Mouse (Mus musculus) thymus, adult 18-20 months (tissue): ENCODE results near the gene Oas1g.
"Not testable (repeated sequence)": the region's sequence is repeated elsewhere in the genome, so short reads cannot be mapped to it uniquely, and the experiment has no call there.

Experiments
- DNase-seq, 2 experiments: peaks; one replicate each; pipeline ENCODE4 v3.0.0; 2022; ENCODE audit warnings: mixed read lengths in 2 of 2

Oas1g gene

DNA sequence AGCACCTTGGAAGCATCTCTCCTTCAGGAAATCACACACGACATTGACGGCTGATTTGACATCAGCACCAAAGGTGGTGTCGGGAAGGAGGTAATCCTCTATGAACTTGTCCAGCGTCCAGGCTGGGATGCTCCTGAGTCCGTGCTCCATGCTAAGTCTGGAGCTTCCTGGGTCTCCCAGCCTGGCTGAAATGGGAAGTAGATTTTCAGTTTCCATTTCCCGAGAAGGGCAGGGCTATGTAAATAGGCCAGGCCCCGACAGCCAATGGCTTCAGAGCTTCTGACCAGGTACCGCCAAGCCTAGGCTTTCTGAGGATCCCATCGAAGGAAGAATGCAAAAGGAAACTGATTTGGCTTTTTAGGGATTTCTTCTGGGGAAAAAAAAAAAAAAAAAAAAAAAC is at the start of gene Oas1g:
TSS of gene Oas1g (minus strand) at position 201 of the 400 bp plus-strand sequence.
- not testable (repeated sequence) for DNase-seq

DNA sequence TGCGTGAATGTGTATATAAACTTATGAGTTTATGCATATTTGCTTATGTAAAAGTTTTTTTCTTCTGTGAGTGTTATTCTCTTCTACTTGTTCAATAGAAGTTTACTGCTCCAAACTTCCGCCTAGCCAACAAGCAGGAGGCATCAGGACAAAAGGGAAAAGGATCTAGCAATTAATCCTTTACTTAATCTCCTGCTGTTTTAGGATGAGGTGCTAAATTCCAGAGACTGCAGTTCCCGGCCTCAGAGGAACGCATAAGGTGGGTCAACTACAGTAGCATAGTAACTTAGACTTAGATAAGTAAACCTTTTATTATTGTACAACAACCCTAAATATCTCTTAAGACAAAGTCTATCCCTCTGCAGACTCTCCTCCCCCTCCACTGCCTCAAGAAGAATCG is 46.6 kb upstream of the Oas1g start:
- no peak for DNase-seq

DNA sequence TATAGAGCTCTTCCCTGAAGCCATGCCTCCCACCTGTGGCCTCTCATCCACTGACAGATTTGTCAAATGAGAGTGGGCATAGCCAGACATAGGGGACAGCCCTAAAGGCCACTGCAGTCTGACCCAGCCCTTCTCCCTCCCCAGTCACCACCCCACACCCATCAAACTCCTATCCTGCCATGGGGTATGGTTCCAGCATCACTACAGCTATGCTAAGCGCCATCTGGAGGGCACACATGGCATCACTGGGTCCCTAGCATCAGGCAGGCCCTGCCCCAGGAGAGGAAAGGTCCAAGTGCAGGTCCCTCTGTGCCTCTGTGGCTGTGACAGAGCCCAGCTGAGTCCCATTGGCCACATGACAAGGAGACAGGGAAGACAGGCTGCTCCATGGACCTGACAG is 39.6 kb upstream of the Oas1g start:
- no peak for DNase-seq

DNA sequence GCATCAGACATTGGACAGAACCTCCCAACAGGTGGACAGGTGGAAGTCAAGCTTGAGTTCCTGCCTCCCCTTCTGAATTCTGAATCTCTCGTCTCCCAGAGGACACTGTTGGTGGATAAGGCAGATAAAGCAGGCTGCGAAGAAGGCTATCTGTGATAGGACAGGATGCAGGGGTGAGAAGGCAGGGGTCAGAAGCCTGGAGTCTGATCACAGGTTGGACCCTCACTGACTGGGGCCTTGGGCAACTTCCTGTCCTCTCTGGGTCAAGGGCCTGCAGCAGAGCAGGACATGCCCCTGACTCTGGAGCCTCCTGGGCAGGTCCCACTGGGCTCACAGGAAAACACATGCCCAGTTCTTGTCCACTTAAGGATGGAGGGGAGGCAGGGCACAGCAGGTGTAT is 38.9 kb upstream of the Oas1g start:
- not testable (repeated sequence) for DNase-seq

- DNase-seq, result not testable (repeated sequence)
Observed at GRCm38 (mm10) chr5:120924520-120924919, 37.1 kb upstream of the Oas1g start.

- no peak for DNase-seq
Observed at GRCm38 (mm10) chr5:120923969-120924368, 36.6 kb upstream of the Oas1g start.

DNA sequence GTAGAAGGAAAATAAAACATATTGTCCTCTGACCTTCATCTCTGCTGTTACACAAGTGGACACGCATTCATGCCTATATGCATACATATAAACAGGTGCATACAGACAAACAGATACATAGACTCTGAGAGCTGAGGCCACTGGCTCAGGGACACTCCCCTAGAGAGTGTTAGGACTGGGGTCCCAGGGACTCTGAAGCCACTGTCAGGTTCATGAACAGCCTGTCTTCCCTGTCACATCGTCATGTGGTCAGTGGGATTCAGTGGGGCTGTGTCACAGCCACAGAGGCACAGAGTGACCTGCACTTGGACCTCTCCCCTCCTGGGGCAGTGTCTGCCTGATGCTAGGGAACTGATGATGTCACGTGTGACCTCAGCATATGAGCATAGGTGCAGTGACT is 32.9 kb upstream of the Oas1g start:
- no peak for DNase-seq

GRCm38 (mm10) chr5:120919156-120919935 is 31.9 kb upstream of the Oas1g start:
- not testable (repeated sequence) for DNase-seq

DNA sequence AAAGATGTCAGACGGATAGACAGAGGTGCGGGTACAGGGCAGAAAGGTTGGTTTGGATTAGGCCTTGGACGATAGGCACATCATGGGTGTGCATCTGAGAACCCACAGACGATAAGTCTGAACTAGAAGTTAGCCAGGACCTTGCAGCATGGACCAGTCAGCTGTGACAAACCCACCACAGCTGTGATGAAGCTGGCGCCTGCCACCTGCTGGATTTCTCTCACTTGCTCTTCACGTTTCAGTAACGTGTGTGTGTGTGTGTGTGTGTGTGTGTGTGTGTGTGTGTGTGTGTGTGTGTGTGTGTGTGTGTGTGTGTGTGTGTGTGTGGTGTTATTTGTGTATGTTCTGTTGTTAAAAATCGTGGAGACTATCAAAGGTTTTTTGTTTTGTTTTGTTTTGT is 26.8 kb upstream of the Oas1g start, which contains the start of gene Oas1d:
TSS of gene Oas1d (plus strand) at position 333 of the 400 bp plus-strand sequence.
- not testable (repeated sequence) for DNase-seq

DNA sequence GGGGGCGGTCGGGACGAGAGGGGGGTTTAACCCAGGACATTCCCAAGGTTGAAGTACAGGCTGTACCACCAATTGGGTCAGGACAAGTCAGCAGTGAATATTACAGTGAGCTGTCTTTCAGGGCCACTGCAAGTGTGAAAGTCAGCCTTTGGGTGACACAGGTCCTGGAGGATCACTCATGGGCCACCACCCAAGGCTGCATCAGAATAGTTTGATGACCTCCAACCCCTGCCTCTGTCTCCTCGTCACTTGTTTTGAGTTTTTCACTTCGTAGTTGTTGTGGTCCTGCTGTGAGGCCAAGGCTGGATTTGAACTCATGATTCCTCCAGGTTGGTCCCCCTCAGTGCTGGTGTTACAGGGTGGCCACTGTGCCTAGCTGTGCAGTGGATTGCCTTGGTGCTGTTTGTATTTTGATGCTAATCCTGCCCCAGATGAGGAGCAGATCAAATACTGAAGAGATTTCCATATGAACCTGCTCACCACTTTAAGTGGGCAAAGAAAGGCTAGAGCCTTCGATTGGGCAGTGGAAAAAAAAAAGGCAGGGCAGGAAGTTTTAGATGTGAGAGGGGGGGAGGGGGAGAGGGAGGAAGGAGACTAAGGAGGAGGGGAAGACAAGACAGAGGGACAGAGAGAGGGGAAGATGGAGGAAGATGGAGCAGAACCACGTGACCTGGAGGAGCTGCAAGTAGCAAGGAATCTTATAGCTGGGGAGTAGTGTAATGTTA is 20.9 kb upstream of the Oas1g start:
- no peak for DNase-seq

DNA sequence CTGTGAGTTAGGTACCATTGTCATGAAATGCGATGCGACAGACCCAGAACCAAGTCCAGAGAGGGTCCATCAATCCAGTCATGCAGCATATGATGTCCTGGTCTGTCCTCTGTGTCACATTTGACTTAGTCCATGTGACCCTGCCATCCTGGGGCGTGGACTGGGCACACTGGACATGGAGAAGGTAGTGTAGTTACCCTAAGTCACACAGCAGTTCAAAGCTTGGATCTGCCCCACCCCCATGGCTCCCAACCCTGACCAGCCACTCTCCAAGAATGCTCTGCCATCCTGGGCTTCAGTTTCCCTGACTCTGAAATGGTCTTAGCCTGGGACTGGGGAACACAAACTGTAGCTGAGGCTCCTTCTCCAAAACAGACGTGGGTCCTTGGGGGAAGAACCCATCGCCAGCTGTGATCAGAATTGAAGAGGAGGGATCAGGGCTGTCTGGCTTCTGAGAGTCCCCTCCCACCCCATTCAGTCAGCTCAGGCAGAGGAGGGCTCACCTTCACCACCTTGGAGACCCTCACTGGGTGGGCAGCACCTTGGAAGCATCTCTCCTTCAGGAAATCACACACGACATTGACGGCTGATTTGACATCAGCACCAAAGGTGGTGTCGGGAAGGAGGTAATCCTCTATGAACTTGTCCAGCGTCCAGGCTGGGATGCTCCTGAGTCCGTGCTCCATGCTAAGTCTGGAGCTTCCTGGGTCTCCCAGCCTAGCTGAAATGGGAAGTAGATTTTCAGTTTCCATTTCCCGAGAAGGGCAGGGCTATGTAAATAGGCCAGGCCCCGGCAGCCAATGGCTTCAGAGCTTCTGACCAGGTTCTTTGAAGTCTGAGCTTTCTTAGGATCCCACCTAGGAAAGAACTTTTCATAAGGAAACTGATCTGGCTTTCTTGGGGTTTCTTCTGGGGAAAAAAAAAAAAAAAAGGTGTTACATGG is 19.6 kb upstream of the Oas1g start, which contains the start of gene Oas1a:
TSS of gene Oas1a (minus strand) at position 731 of the 943 bp plus-strand sequence.
- not testable (repeated sequence) for DNase-seq

GRCm38 (mm10) chr5:120902056-120902455 is 14.6 kb upstream of the Oas1g start:
- no peak for DNase-seq

DNA sequence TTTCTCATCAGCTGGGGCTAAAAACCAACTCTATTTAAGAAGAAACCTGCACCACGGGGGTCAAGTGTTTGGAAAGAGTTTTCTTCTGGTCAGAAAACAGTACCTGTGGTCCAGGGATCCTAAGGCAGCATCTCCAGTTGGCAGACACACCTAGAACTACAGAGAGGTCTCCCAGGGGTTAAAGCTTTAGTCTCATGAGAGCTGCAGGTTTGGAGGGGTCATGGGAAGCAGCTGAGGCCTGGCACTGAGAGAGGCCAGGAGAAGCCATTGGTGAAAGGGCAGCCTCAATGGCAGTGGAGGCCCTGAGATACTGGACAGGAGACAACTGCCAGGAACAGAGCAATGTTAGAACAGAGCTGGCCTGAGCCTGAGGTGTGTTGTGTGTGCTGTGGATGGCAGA is 13.3 kb upstream of the Oas1g start:
- no peak for DNase-seq

- no peak for DNase-seq
Observed at GRCm38 (mm10) chr5:120898726-120899125, 11.3 kb upstream of the Oas1g start.

DNA sequence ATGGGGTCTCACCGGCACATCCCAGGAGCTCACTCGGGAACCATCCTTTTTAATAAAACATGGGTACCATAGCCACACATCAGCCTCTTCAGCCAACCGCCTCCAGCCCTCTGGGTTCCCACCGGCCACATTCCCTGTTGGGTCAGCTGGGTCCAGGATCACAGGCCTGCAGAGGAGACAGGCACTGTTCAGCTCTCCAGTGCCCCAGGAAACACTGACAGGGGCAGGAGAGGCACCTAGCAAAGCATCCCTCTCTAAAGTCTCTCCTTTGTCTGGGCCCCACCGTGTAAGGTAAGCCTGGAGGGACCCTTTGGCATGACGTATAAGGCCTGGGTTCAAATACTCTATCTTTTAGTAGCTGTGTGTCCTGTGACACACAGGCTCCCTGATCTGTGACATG is 10.9 kb upstream of the Oas1g start:
- no peak for DNase-seq

- DNase-seq, result no peak
Observed at GRCm38 (mm10) chr5:120895231-120895900, 8.0 kb upstream of the Oas1g start.

DNA sequence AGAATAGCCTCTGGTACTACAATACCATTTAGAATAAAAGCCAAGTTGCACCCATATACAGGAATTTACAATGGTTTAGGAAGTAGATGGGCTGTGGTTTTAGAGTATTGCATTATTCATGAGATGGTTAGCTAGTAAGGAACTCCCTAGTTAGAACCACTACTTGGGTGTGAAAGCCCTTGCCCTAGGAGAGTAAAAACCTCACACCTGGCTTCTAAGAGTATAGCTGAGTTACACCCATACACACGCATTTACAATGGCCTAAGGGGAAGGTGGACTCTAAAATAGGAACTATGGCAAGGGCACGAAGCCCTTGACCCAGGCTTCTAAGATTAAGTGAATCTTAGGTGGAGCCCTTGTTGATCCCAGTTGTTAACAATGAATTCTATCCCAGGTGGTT is 7.3 kb upstream of the Oas1g start:
- DNase-seq, result not testable (repeated sequence)

DNA sequence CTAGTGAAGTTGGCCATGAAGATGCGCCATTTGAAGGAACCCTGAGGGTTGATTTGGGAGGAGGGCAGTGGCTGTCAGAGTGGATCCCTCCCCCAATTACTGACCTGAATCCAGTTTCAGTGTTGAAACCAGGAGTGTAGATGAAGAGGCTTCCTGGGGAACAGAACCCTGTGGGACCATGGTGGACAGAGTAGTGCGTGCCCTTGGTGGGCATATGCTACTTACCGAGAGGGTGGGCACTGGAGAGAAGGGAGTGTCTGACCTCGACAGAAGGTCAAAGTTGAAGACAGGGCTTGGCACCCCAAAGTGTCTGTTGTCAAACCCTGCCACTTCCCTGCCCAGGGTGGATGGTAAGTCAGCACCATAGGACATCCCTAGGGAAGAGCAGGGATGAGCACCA is 6.5 kb upstream of the Oas1g start:
- DNase-seq, result not testable (repeated sequence)

DNA sequence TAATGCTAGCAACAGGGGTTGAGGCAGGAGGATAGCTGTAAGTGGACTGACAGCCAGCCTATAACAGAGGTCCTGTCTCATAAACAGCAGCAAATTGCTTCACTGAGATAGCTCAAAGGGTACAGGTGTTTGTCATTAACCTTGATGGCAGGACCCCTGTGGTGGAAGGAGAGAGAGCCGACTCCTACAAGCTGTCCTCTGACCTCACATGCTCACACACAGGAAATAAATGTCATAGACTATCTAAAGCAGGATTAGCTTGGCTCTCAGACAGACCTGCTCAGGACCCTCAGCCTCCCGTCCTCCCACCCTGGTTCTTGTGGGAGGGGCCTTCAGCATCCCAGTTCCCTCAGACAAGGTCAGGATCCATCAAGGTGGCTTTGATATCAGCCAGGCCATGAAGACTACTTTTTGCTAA is 4.8 kb upstream of the Oas1g start:
- no peak for DNase-seq

DNA sequence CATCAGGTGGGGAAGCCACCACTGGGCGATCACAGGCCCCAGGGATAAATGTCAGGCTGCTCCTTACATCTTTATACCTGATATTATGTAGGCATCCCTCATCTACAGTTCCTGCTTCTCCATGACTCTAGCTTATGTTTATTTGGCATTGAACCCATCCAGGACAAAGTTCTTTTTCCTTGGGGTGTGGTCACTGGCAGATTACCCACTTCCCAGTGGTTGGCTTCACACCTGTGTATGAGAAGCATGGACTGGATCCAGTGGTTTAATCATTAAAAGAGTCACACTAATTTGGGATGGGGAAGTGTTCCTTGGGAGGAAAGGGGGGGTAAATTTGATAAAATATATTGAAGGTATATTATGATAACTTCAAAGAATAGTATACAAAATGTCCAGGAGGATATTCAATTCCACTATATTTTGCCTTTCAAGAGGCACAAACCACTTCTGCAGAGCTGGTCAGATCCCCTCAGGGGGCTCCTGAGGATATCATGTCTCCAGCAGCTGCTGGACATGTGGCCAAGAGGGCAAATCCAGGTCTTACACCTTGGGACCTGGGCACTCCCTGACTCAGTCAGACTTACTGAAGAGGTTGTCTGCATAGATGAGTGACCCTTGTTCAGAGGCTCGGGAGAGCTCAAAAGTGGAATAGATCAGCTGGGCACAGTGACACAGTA is 4.3 kb upstream of the Oas1g start:
- not testable (repeated sequence) for DNase-seq

DNA sequence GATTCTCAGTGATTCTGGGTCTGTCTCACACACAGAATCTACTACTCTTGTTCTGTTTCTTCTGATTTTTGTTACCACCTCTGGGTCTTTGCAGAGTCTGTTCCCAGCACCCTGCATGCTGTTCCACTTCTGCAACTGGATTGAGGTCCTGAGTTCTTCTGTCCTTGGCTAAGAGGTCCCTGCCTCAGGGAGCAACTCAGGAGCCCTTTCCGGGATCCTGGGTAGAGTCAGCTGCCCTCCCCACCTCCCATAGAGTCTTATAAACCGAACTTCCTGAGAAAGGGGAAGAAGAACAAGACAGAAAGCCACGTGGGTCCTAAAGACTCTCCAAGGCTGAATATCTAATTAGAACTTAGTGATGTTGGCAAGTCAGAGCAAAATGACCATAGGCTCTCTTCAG is 3.6 kb upstream of the Oas1g start:
- no peak for DNase-seq

DNA sequence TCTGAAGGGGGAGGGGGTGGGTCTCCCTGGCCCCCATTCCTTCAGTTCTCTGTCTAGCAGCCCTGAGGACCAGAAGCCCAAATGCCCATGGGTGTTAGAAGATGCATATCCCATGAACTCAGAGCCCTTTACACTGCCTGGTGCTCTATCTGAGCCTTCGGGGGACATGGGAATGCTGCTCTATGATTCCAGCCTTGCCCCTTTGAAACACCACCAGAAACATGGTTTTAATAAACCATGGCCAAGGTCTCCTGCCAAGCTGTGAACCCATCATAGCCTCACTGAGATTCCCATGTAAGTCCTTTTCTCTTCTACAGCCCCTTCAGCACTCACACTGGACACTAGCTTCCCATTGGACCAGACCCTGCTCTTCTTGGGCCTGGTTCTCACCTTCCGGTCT is 2.6 kb upstream of the Oas1g start:
- DNase-seq, result no peak
